Mouse (Mus musculus): Measurements from ENCODE around the gene Pkig. TPM values are rescaled to one million over a fixed set of nuclear protein-coding genes. Genes with fewer than 3 reads are reported as not detected.

The Pkig gene
- polyA plus RNA-seq, 1 experiment: 73.9 TPM

DNA sequence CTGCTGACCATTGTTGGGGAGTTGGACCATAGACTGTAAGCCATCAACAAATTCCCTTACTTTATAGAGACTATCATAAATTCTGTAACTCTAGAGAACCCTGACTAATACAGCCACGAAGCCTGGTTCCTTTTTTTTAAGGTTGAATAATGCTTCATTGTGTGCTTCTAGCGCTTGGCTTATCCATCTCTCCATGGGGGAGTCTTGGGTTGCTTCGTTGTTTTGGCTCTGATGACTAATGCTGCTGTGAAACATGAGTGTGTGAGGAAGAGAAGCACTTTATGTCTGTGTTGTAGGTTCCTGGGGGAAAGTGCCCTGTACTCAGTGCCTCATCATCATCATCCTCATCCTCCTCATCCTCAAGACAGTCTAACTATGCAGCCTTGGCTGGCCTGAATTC is 5.7 kb downstream of the Pkig start:
- TF ChIP-seq CTCF (IDR thresholded peaks at IDR 0.05; ENCODE audit: borderline replicate concordance, extremely low read depth, insufficient read depth, insufficient read length): no peak

DNA sequence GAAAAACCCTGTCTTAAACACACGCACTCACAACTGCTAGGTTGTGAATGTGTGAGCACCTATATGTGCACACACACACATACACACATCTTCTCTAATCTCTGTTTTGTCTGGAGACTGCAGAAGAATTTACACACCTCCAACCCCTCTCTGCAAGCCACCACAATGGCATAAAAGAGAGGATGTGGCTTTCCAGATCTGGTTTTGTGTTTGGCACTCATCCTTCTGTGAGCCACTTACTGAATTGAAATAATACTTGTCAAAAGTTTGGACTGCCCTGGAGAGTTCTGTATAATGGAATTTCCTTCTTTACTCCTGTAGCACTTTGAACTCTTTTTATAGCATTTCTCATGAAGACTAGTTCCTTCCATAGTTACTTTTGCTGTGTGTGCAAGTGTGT is 8.9 kb downstream of the Pkig start:
- no peak for DNase-seq (ENCODE audit: low read depth)
- no peak for TF ChIP-seq CTCF (IDR thresholded peaks at IDR 0.05; ENCODE audit: borderline replicate concordance, extremely low read depth, insufficient read depth, insufficient read length)
- no peak for TF ChIP-seq POLR2A (IDR thresholded peaks at IDR 0.05; ENCODE audit: borderline replicate concordance, extremely low read depth, insufficient read depth, insufficient read length, poor library complexity, severe bottlenecking)

More for the DNA sequence above, 5.7 kb downstream of the Pkig start:
- DNase-seq (ENCODE audit: low read depth): no peak

DNA sequence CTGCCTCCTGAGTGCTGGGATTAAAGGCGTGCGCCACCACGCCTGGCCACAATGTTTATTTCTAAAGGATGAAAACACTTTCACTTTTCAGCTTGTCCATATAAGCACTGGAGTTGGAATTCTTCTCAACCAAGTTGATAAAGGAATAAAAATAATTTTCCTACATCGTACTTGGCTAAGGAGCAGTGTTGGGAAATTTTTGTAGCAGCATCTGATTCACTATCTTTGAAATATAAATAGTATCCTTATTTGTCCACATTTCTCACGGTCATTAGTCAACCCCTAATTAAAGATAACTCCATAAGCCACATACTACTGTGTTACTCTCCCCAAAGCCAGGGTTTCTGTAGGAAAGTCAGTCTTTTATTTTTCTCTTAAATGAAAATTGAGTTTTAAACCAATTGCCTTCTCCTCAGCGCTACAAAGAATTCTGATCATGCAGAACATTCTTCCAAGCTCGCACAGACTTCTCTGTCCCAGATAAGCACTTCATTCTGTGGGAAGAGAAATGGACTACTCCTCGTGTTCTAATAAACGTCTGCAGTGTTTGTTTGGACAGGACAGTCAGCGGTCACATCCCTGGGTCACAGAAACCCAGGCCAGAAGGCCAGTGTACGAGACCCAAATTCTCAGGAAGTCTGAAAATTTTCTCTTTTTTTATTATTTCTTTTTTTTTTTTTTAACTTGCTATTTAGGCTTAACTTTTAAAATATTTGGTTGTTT is 12.8 kb downstream of the Pkig start:
- no peak for TF ChIP-seq CTCF (IDR thresholded peaks at IDR 0.05; ENCODE audit: borderline replicate concordance, extremely low read depth, insufficient read depth, insufficient read length)
- no peak for TF ChIP-seq POLR2A (IDR thresholded peaks at IDR 0.05; ENCODE audit: borderline replicate concordance, extremely low read depth, insufficient read depth, insufficient read length, poor library complexity, severe bottlenecking)
- no peak for DNase-seq (ENCODE audit: low read depth)

- DNase-seq (ENCODE audit: low read depth): no peak
Observed at GRCm38 (mm10) chr2:163674397-163674796, 16.2 kb downstream of the Pkig start.

GRCm38 (mm10) chr2:163675144-163675619 is 17.0 kb downstream of the Pkig start:
- TF ChIP-seq POLR2A (IDR thresholded peaks at IDR 0.05; ENCODE audit: borderline replicate concordance, extremely low read depth, insufficient read depth, insufficient read length, poor library complexity, severe bottlenecking): no peak
- TF ChIP-seq CTCF (IDR thresholded peaks at IDR 0.05; ENCODE audit: borderline replicate concordance, extremely low read depth, insufficient read depth, insufficient read length): no peak
- DNase-seq (ENCODE audit: low read depth): no peak

More at GRCm38 (mm10) chr2:163674397-163674796, 16.2 kb downstream of the Pkig start:
- TF ChIP-seq CTCF (IDR thresholded peaks at IDR 0.05; ENCODE audit: borderline replicate concordance, extremely low read depth, insufficient read depth, insufficient read length): no peak
- TF ChIP-seq POLR2A (IDR thresholded peaks at IDR 0.05; ENCODE audit: borderline replicate concordance, extremely low read depth, insufficient read depth, insufficient read length, poor library complexity, severe bottlenecking): no peak

GRCm38 (mm10) chr2:163675662-163676061 is 17.5 kb downstream of the Pkig start:
- TF ChIP-seq CTCF (IDR thresholded peaks at IDR 0.05; ENCODE audit: borderline replicate concordance, extremely low read depth, insufficient read depth, insufficient read length): no peak
- TF ChIP-seq POLR2A (IDR thresholded peaks at IDR 0.05; ENCODE audit: borderline replicate concordance, extremely low read depth, insufficient read depth, insufficient read length, poor library complexity, severe bottlenecking): no peak

GRCm38 (mm10) chr2:163676321-163676720 is 18.1 kb downstream of the Pkig start:
- no peak for TF ChIP-seq POLR2A (IDR thresholded peaks at IDR 0.05; ENCODE audit: borderline replicate concordance, extremely low read depth, insufficient read depth, insufficient read length, poor library complexity, severe bottlenecking)
- no peak for DNase-seq (ENCODE audit: low read depth)

More at GRCm38 (mm10) chr2:163675662-163676061, 17.5 kb downstream of the Pkig start:
- peak; percentile 16 for DNase-seq (ENCODE audit: low read depth)

- TF ChIP-seq POLR2A (IDR thresholded peaks at IDR 0.05; ENCODE audit: borderline replicate concordance, extremely low read depth, insufficient read depth, insufficient read length, poor library complexity, severe bottlenecking): no peak
- no peak for TF ChIP-seq CTCF (IDR thresholded peaks at IDR 0.05; ENCODE audit: borderline replicate concordance, extremely low read depth, insufficient read depth, insufficient read length)
- no peak for DNase-seq (ENCODE audit: low read depth)
Observed at GRCm38 (mm10) chr2:163676745-163677144, 18.6 kb downstream of the Pkig start.

GRCm38 (mm10) chr2:163682344-163682743 is 24.2 kb downstream of the Pkig start:
- DNase-seq (ENCODE audit: low read depth): no peak
- TF ChIP-seq POLR2A (IDR thresholded peaks at IDR 0.05; ENCODE audit: borderline replicate concordance, extremely low read depth, insufficient read depth, insufficient read length, poor library complexity, severe bottlenecking) (no peak), CTCF (IDR thresholded peaks at IDR 0.05; ENCODE audit: borderline replicate concordance, extremely low read depth, insufficient read depth, insufficient read length) (no peak)

- DNase-seq (ENCODE audit: low read depth): no peak
- TF ChIP-seq CTCF (IDR thresholded peaks at IDR 0.05; ENCODE audit: borderline replicate concordance, extremely low read depth, insufficient read depth, insufficient read length) (no peak), POLR2A (IDR thresholded peaks at IDR 0.05; ENCODE audit: borderline replicate concordance, extremely low read depth, insufficient read depth, insufficient read length, poor library complexity, severe bottlenecking) (no peak)
Observed at GRCm38 (mm10) chr2:163685287-163685686, 27.1 kb downstream of the Pkig start.

DNA sequence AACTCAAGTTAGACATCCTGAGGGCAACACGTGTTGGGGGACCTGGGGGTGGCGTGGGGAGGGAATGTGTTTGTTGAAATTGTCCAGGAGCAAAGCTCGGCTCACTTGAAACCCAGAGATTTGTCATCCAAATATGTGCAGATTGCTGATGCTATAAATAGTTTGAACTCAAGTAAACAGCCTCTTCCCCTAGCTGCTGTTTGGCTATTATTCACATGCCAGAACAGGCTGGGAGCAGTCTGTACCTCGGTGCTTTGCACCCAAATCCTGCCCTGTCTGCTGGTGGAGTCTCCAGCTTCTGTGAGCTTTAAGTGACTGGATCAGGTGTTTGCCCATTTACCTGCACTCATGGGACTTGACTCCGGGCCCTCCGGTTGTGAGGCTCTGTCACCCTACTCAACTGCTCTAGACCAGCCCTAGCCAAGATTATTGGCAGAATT is 27.6 kb downstream of the Pkig start:
- TF ChIP-seq POLR2A (IDR thresholded peaks at IDR 0.05; ENCODE audit: borderline replicate concordance, extremely low read depth, insufficient read depth, insufficient read length, poor library complexity, severe bottlenecking) (no peak), CTCF (IDR thresholded peaks at IDR 0.05; ENCODE audit: borderline replicate concordance, extremely low read depth, insufficient read depth, insufficient read length) (no peak)
- DNase-seq (ENCODE audit: low read depth): peak; percentile 28

GRCm38 (mm10) chr2:163686233-163686632 is 28.0 kb downstream of the Pkig start:
- DNase-seq (ENCODE audit: low read depth): peak; percentile 7
- TF ChIP-seq CTCF (IDR thresholded peaks at IDR 0.05; ENCODE audit: borderline replicate concordance, extremely low read depth, insufficient read depth, insufficient read length) (no peak), POLR2A (IDR thresholded peaks at IDR 0.05; ENCODE audit: borderline replicate concordance, extremely low read depth, insufficient read depth, insufficient read length, poor library complexity, severe bottlenecking) (no peak)
